Mouse (Mus musculus) CD4-positive naive resting alpha-beta T cell, adult 76 days (primary cell): ENCODE results near the gene Hhat. TPM values are rescaled to one million over a fixed set of nuclear protein-coding genes. Genes with fewer than 3 reads are reported as not detected.

Experiments
- total RNA-seq: library from RNA; stranded (reverse); gene quantifications from one replicate; pipeline ENCODE4 v1.2.4, GENCODE M21; 2023

Hhat gene
- 4.5 TPM for total RNA-seq

GRCm38 (mm10) chr1:192770495-192771331 lies at the start of gene Hhat:
TSS of gene Hhat (minus strand) at chr1:192771223.

Other genes with a start within 250 kb of the Hhat start
- gene Sertad4, start 84.5 kb upstream of the Hhat start, total RNA-seq, result not detected